Mouse (Mus musculus): ENCODE results near the gene Eml6.

DNA sequence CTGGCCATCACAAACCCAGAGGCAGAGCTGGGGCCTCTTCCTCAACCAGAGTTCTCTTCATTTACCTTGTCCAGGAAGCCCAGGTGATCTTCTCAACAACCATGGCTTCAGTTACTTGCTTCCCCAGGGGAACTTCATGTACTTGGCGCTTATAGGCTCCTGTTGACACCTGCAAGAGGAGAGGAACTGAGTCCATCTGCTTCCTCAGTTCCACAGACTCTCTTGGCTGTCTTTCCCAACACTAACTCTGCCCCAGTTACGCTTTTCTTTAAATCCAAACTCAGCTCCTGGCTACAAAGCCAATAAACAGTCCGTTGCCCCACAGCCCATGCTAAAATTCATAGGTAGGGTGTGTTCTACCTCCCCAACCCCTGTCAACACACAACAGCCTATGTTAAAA lies 278.5 kb downstream of the Eml6 start:
- TF ChIP-seq CTCF (IDR thresholded peaks at IDR 0.05; ENCODE audit: control insufficient read depth, insufficient read depth, insufficient read length) (no peak), MAX (IDR thresholded peaks at IDR 0.05) (no peak), USF1 (IDR thresholded peaks at IDR 0.05; ENCODE audit: low read depth) (no peak), MYOG (IDR thresholded peaks at IDR 0.05; ENCODE audit: control insufficient read depth, extremely low read depth, insufficient read length) (no peak), FOSL1 (IDR thresholded peaks at IDR 0.05; ENCODE audit: insufficient read depth, low read length, poor library complexity, severe bottlenecking) (no peak)
